Mouse (Mus musculus): ENCODE measurements at regions not wholly inside any gene's neighbourhood (a gene's known extent, or its start where the extent isn't known, plus 50 kb on each side); places are given as distances from the start of the nearest gene placed in this dataset.

DNA sequence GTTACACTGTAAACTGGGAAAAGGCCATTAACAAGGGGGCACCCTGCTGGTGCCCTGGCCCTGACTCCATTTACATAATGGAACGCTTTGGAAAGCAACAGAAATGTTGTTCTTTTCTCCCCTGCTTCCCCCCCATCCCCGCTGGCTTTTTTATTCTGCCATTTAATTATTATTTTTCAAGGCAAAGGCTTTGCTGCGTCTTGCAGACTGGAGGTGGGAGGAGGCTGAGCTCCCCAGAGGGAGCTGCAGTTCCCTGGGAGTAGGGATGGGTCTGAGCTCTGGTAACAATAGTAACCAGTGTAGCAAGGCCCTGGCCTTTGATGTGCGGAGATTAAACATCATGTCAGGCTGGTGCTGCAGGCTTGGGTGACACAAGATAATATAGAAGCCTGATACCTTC lies 168.6 kb downstream of the Gadd45g start:
- TF ChIP-seq CTCF (IDR thresholded peaks at IDR 0.05; ENCODE audit: insufficient read depth, low read depth, low read length) = no peak
- no peak for TF ChIP-seq POLR2A (IDR thresholded peaks at IDR 0.05; ENCODE audit: insufficient read depth, low read depth, low read length)

All from olfactory bulb, adult 2 months (tissue).